Mouse (Mus musculus): ENCODE measurements around the gene Lrrfip1. TPM values are rescaled to one million over a fixed set of nuclear protein-coding genes. Genes with fewer than 3 reads are reported as not detected.

The Lrrfip1 gene
- polyA plus RNA-seq, 1 experiment = 83.3 TPM

- H3K4me2 ChIP-seq (ENCODE audit: low read depth) = no peak overlapping the region
- TF ChIP-seq POLR2AphosphoS2 (IDR thresholded peaks at IDR 0.05; ENCODE audit: insufficient read length, low read depth) (no peak), SRF (IDR thresholded peaks at IDR 0.05; ENCODE audit: control insufficient read depth, insufficient read length, low read depth) (no peak), TCF3 (IDR thresholded peaks at IDR 0.05; ENCODE audit: insufficient read length, low read depth) (no peak), MYOD1 (IDR thresholded peaks at IDR 0.05; ENCODE audit: control insufficient read depth in 1 of 3, insufficient read length in 2 of 3, low read depth in 2 of 3) (no peak), MAX (IDR thresholded peaks at IDR 0.05; ENCODE audit: low read depth) (no peak), TCF12 (IDR thresholded peaks at IDR 0.05; ENCODE audit: insufficient read depth, poor library complexity, severe bottlenecking) (no peak), USF1 (IDR thresholded peaks at IDR 0.05; ENCODE audit: low read depth) (no peak), CEBPB (IDR thresholded peaks at IDR 0.05; ENCODE audit: insufficient read depth, poor library complexity, severe bottlenecking) (no peak), MYOG (IDR thresholded peaks at IDR 0.05; ENCODE audit: control insufficient read depth in 1 of 3, insufficient read depth in 1 of 3, insufficient read length in 2 of 3, low read depth in 2 of 3) (no peak), POLR2A (IDR thresholded peaks at IDR 0.05; ENCODE audit: insufficient read length, low read depth) (no peak), E2F4 (IDR thresholded peaks at IDR 0.05; ENCODE audit: insufficient read depth) (no peak), REST (IDR thresholded peaks at IDR 0.05; ENCODE audit: insufficient read depth, insufficient read length) (no peak)
- H3K4me3 ChIP-seq = no peak overlapping the region
These were observed 10.2 kb downstream of the Lrrfip1 start for GRCm38 (mm10) chr1:91008746-91009145.

GRCm38 (mm10) chr1:91009266-91009665 is 10.7 kb downstream of the Lrrfip1 start:
- peaks cover 74% of the 10 kb centered on the region for H3K79me2 ChIP-seq (ENCODE audit: control insufficient read depth, insufficient read depth)
- no peak overlapping the region for H3K4me2 ChIP-seq (ENCODE audit: low read depth)
- H3K27me3 ChIP-seq (ENCODE audit: control insufficient read depth, insufficient read depth, insufficient read length) = no peaks in the 10 kb centered on the region
- no peak overlapping the region for H3K4me3 ChIP-seq
- no peaks in the 10 kb centered on the region for H3K36me3 ChIP-seq (ENCODE audit: control insufficient read depth, insufficient read depth)
- no peak overlapping the region for H3ac ChIP-seq (ENCODE audit: control insufficient read depth, insufficient read length)
- no peak for TF ChIP-seq MYOG (IDR thresholded peaks at IDR 0.05; ENCODE audit: control insufficient read depth in 1 of 3, insufficient read depth in 1 of 3, insufficient read length in 2 of 3, low read depth in 2 of 3)
- no peak for TF ChIP-seq POLR2AphosphoS2 (IDR thresholded peaks at IDR 0.05; ENCODE audit: insufficient read length, low read depth)
- no peak for TF ChIP-seq POLR2A (IDR thresholded peaks at IDR 0.05; ENCODE audit: insufficient read length, low read depth)
- no peak for TF ChIP-seq REST (IDR thresholded peaks at IDR 0.05; ENCODE audit: insufficient read depth, insufficient read length)
- TF ChIP-seq E2F4 (IDR thresholded peaks at IDR 0.05; ENCODE audit: insufficient read depth) = no peak
- TF ChIP-seq USF1 (IDR thresholded peaks at IDR 0.05; ENCODE audit: low read depth) = no peak
- no peak for TF ChIP-seq MYOD1 (IDR thresholded peaks at IDR 0.05; ENCODE audit: control insufficient read depth in 1 of 3, insufficient read length in 2 of 3, low read depth in 2 of 3)
- no peak for TF ChIP-seq CEBPB (IDR thresholded peaks at IDR 0.05; ENCODE audit: insufficient read depth, poor library complexity, severe bottlenecking)
- no peak for TF ChIP-seq TCF3 (IDR thresholded peaks at IDR 0.05; ENCODE audit: insufficient read length, low read depth)
- no peak for TF ChIP-seq SRF (IDR thresholded peaks at IDR 0.05; ENCODE audit: control insufficient read depth, insufficient read length, low read depth)
- TF ChIP-seq MAX (IDR thresholded peaks at IDR 0.05; ENCODE audit: low read depth) = no peak
- no peak for TF ChIP-seq TCF12 (IDR thresholded peaks at IDR 0.05; ENCODE audit: insufficient read depth, poor library complexity, severe bottlenecking)

More at GRCm38 (mm10) chr1:91008746-91009145, 10.2 kb downstream of the Lrrfip1 start:
- Histone ChIP-seq H3K36me3 (ENCODE audit: control insufficient read depth, insufficient read depth) (no peaks in the 10 kb centered on the region), H3ac (ENCODE audit: control insufficient read depth, insufficient read length) (no peak overlapping the region), H3K79me2 (ENCODE audit: control insufficient read depth, insufficient read depth) (peaks cover 74% of the 10 kb centered on the region), H3K27me3 (ENCODE audit: control insufficient read depth, insufficient read depth, insufficient read length) (no peaks in the 10 kb centered on the region)

GRCm38 (mm10) chr1:91010216-91010615 is 11.7 kb downstream of the Lrrfip1 start:
- Histone ChIP-seq H3K27me3 (ENCODE audit: control insufficient read depth, insufficient read depth, insufficient read length) (no peaks in the 10 kb centered on the region), H3K4me2 (ENCODE audit: low read depth) (no peak overlapping the region), H3K79me2 (ENCODE audit: control insufficient read depth, insufficient read depth) (peaks cover 69% of the 10 kb centered on the region), H3ac (ENCODE audit: control insufficient read depth, insufficient read length) (no peak overlapping the region), H3K4me3 (no peak overlapping the region), H3K36me3 (ENCODE audit: control insufficient read depth, insufficient read depth) (no peaks in the 10 kb centered on the region)
- TF ChIP-seq CEBPB (IDR thresholded peaks at IDR 0.05; ENCODE audit: insufficient read depth, poor library complexity, severe bottlenecking) = no peak
- no peak for TF ChIP-seq MYOD1 (IDR thresholded peaks at IDR 0.05; ENCODE audit: control insufficient read depth in 1 of 3, insufficient read length in 2 of 3, low read depth in 2 of 3)
- no peak for TF ChIP-seq E2F4 (IDR thresholded peaks at IDR 0.05; ENCODE audit: insufficient read depth)
- TF ChIP-seq POLR2AphosphoS2 (IDR thresholded peaks at IDR 0.05; ENCODE audit: insufficient read length, low read depth) = no peak
- no peak for TF ChIP-seq SRF (IDR thresholded peaks at IDR 0.05; ENCODE audit: control insufficient read depth, insufficient read length, low read depth)
- TF ChIP-seq MYOG (IDR thresholded peaks at IDR 0.05; ENCODE audit: control insufficient read depth in 1 of 3, insufficient read depth in 1 of 3, insufficient read length in 2 of 3, low read depth in 2 of 3) = no peak
- no peak for TF ChIP-seq REST (IDR thresholded peaks at IDR 0.05; ENCODE audit: insufficient read depth, insufficient read length)
- no peak for TF ChIP-seq TCF12 (IDR thresholded peaks at IDR 0.05; ENCODE audit: insufficient read depth, poor library complexity, severe bottlenecking)
- TF ChIP-seq MAX (IDR thresholded peaks at IDR 0.05; ENCODE audit: low read depth) = no peak
- no peak for TF ChIP-seq USF1 (IDR thresholded peaks at IDR 0.05; ENCODE audit: low read depth)
- no peak for TF ChIP-seq TCF3 (IDR thresholded peaks at IDR 0.05; ENCODE audit: insufficient read length, low read depth)
- TF ChIP-seq POLR2A (IDR thresholded peaks at IDR 0.05; ENCODE audit: insufficient read length, low read depth) = no peak

- Histone ChIP-seq H3K79me2 (ENCODE audit: control insufficient read depth, insufficient read depth) (peaks cover 65% of the 10 kb centered on the region), H3K4me2 (ENCODE audit: low read depth) (no peak overlapping the region), H3ac (ENCODE audit: control insufficient read depth, insufficient read length) (no peak overlapping the region), H3K36me3 (ENCODE audit: control insufficient read depth, insufficient read depth) (no peaks in the 10 kb centered on the region), H3K27me3 (ENCODE audit: control insufficient read depth, insufficient read depth, insufficient read length) (no peaks in the 10 kb centered on the region), H3K4me3 (no peak overlapping the region)
- TF ChIP-seq MYOD1 (IDR thresholded peaks at IDR 0.05; ENCODE audit: control insufficient read depth in 1 of 3, insufficient read length in 2 of 3, low read depth in 2 of 3) (no peak), SRF (IDR thresholded peaks at IDR 0.05; ENCODE audit: control insufficient read depth, insufficient read length, low read depth) (no peak), POLR2AphosphoS2 (IDR thresholded peaks at IDR 0.05; ENCODE audit: insufficient read length, low read depth) (no peak), USF1 (IDR thresholded peaks at IDR 0.05; ENCODE audit: low read depth) (no peak), MAX (IDR thresholded peaks at IDR 0.05; ENCODE audit: low read depth) (no peak), E2F4 (IDR thresholded peaks at IDR 0.05; ENCODE audit: insufficient read depth) (no peak), MYOG (IDR thresholded peaks at IDR 0.05; ENCODE audit: control insufficient read depth in 1 of 3, insufficient read depth in 1 of 3, insufficient read length in 2 of 3, low read depth in 2 of 3) (no peak)
These were observed 12.2 kb downstream of the Lrrfip1 start for GRCm38 (mm10) chr1:91010716-91011115.
